Mouse (Mus musculus): ENCODE measurements around the gene Slc39a10.
A peak's percentile ranks its signal among the peaks of the same experiment; 100 is the strongest.
"Not testable (repeated sequence)": the region's sequence is repeated elsewhere in the genome, so short reads cannot be mapped to it uniquely, and the experiment has no call there.

The Slc39a10 gene

GRCm38 (mm10) chr1:46863434-46863833 is 29.2 kb downstream of the Slc39a10 start:
- DNase-seq = no peak

GRCm38 (mm10) chr1:46860082-46860481 is 32.6 kb downstream of the Slc39a10 start:
- no peak for DNase-seq

- DNase-seq = no peak
Observed at GRCm38 (mm10) chr1:46858579-46858978, 34.1 kb downstream of the Slc39a10 start.

- DNase-seq = no peak
Observed at GRCm38 (mm10) chr1:46856498-46856897, 36.2 kb downstream of the Slc39a10 start.

- DNase-seq = no peak
Observed at GRCm38 (mm10) chr1:46854036-46854900, 38.4 kb downstream of the Slc39a10 start.

- peak; percentile 99 for DNase-seq
Observed at GRCm38 (mm10) chr1:46853317-46854035, 39.2 kb downstream of the Slc39a10 start.

- peak; percentile 49 for DNase-seq
Observed at GRCm38 (mm10) chr1:46852600-46853272, 39.9 kb downstream of the Slc39a10 start.

GRCm38 (mm10) chr1:46852216-46852599 is 40.4 kb downstream of the Slc39a10 start:
- DNase-seq = no peak

GRCm38 (mm10) chr1:46851586-46851985 is 41.1 kb downstream of the Slc39a10 start:
- DNase-seq = no peak

- peak; percentile 53 for DNase-seq
Observed at GRCm38 (mm10) chr1:46849758-46850157, 42.9 kb downstream of the Slc39a10 start.

- no peak for DNase-seq
Observed at GRCm38 (mm10) chr1:46845221-46845620, 47.4 kb downstream of the Slc39a10 start.

GRCm38 (mm10) chr1:46844281-46844680 is 48.4 kb downstream of the Slc39a10 start:
- DNase-seq = no peak

GRCm38 (mm10) chr1:46843406-46843805 is 49.2 kb downstream of the Slc39a10 start:
- no peak for DNase-seq

- no peak for DNase-seq
Observed at GRCm38 (mm10) chr1:46831927-46832326, 60.7 kb downstream of the Slc39a10 start.

- DNase-seq = no peak
Observed at GRCm38 (mm10) chr1:46830066-46830843, 62.4 kb downstream of the Slc39a10 start.

GRCm38 (mm10) chr1:46822256-46822972 is 70.2 kb downstream of the Slc39a10 start:
- DNase-seq = no peak

GRCm38 (mm10) chr1:46817934-46818333 is 74.7 kb downstream of the Slc39a10 start:
- no peak for DNase-seq

- DNase-seq = not testable (repeated sequence)
Observed at GRCm38 (mm10) chr1:46808630-46809029, 84.0 kb downstream of the Slc39a10 start.

- no peak for DNase-seq
Observed at GRCm38 (mm10) chr1:46805074-46805473, 87.6 kb downstream of the Slc39a10 start.

GRCm38 (mm10) chr1:46782227-46782626 is 110.4 kb downstream of the Slc39a10 start:
- DNase-seq = not testable (repeated sequence)

- DNase-seq = not testable (repeated sequence)
Observed at GRCm38 (mm10) chr1:46770077-46770695, 122.5 kb downstream of the Slc39a10 start.
